Mouse (Mus musculus): ENCODE measurements around the gene Antxr2. TPM values are rescaled to one million over a fixed set of nuclear protein-coding genes. Genes with fewer than 3 reads are reported as not detected.

The Antxr2 gene
- polyA plus RNA-seq, 1 experiment from 2014 or later, result 64.2 TPM

DNA sequence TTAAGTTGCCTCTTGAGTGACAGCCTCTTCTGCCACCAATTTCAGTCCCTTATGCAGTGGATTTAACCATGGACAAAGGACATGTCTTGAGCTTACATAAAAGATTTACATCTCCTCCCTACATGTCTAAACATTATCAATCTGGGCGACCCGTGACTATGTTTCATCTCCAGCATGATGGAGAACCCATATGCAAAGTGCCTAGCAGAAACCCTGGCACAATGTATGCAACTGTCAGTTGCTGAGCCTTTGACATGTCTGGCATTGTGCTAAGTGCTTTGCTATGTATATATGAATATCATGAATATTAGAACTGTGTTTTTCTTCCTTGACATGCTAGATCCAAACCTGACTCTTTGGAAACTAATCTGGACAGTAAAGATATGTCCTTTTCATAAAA, 4.9 kb downstream of the Antxr2 start:
- Histone ChIP-seq H3K9ac (no peak overlapping the region), H3K4me3 (no peak overlapping the region), H3K27ac (ENCODE audit: poor library complexity, severe bottlenecking) (no peak overlapping the region), H3K4me1 (replicated peaks) (peaks cover 13% of the 10 kb centered on the region), H3K4me2 (no peak overlapping the region), H3K27me3 (replicated peaks) (no peaks in the 10 kb centered on the region), H3K36me3 (peaks cover 33% of the 10 kb centered on the region), H3K9me3 (replicated peaks) (no peaks in the 10 kb centered on the region)
- ATAC-seq (ENCODE audit: insufficient number of reproducible peaks, low FRiP score), result no peak
- WGBS, result 94% methylated on average over 2 of the region's 2 CpGs

DNA sequence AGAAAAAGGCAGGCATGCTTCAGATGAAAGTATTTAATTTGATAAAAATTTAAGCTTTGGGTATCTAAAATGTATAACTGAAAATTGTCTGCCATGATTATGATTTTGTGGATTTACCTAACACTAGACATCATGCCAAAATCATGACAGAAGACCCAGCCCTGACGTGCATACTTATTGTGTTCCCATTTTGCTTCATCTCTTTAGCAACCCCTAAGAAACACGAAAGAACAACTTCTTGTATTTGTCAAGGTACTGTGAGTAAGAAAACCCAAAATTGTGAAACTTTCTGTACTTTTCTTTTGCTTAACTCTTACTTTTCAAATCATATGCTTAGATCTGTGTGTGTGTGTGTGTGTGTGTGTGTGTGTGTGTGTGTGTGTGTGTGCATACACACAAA, 6.3 kb downstream of the Antxr2 start:
- Histone ChIP-seq H3K9me3 (replicated peaks) (no peaks in the 10 kb centered on the region), H3K9ac (no peak overlapping the region), H3K36me3 (peaks cover 46% of the 10 kb centered on the region), H3K4me2 (no peak overlapping the region), H3K27me3 (replicated peaks) (no peaks in the 10 kb centered on the region), H3K4me1 (replicated peaks) (peaks cover 13% of the 10 kb centered on the region), H3K4me3 (no peak overlapping the region), H3K27ac (ENCODE audit: poor library complexity, severe bottlenecking) (no peak overlapping the region)
- WGBS, result 92% methylated on average over 2 of the region's 2 CpGs
- no peak for ATAC-seq (ENCODE audit: insufficient number of reproducible peaks, low FRiP score)

DNA sequence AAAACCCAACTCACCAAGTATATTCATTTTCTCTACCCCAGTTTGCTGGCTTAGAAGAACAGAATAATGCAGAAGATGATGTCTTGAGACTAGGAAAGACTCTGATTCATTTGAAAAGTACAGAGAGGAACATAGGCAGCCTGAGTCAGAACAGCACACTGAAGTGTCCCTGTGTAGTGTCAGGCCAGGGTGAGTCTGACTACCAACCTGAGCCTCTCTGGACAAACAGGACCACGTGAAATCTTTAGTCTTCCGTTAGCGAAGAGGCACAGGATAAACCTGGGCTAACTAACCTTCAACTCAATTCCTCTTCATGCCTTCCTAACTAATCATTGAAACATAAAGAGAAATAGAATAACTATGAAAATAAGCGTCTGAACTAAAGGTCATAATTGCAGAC, 9.3 kb downstream of the Antxr2 start:
- Histone ChIP-seq H3K27me3 (replicated peaks) (no peaks in the 10 kb centered on the region), H3K27ac (ENCODE audit: poor library complexity, severe bottlenecking) (no peak overlapping the region), H3K4me2 (no peak overlapping the region), H3K9me3 (replicated peaks) (no peaks in the 10 kb centered on the region), H3K4me1 (replicated peaks) (peaks cover 12% of the 10 kb centered on the region), H3K36me3 (peaks cover 48% of the 10 kb centered on the region), H3K4me3 (no peak overlapping the region), H3K9ac (no peak overlapping the region)
- no peak for ATAC-seq (ENCODE audit: insufficient number of reproducible peaks, low FRiP score)
- WGBS, result 89% methylated on average over 4 of the region's 4 CpGs

DNA sequence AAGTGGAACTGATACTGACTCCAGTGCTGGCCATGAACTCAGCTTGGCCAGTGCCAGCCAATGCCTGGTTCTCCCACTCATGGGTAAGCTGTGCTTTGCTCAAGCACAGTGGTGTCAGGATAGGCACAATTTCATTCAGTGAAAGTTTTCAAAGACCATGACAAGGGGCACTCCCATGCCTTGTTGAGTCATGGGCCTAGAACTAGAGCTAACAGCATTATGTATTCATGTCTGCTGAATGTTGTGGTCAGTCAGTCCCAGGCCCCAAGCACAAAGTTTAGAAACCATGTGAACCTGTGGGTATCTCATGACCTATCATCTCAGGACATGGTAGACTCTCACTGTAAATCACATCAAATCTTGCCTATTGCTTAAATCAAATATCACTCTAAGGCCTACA, 10.2 kb downstream of the Antxr2 start:
- no peak for ATAC-seq (ENCODE audit: insufficient number of reproducible peaks, low FRiP score)
- Histone ChIP-seq H3K36me3 (peaks cover 44% of the 10 kb centered on the region), H3K4me3 (no peak overlapping the region), H3K4me2 (no peak overlapping the region), H3K4me1 (replicated peaks) (peaks cover 16% of the 10 kb centered on the region), H3K9ac (no peak overlapping the region), H3K27me3 (replicated peaks) (no peaks in the 10 kb centered on the region), H3K9me3 (replicated peaks) (no peaks in the 10 kb centered on the region), H3K27ac (ENCODE audit: poor library complexity, severe bottlenecking) (no peak overlapping the region)

DNA sequence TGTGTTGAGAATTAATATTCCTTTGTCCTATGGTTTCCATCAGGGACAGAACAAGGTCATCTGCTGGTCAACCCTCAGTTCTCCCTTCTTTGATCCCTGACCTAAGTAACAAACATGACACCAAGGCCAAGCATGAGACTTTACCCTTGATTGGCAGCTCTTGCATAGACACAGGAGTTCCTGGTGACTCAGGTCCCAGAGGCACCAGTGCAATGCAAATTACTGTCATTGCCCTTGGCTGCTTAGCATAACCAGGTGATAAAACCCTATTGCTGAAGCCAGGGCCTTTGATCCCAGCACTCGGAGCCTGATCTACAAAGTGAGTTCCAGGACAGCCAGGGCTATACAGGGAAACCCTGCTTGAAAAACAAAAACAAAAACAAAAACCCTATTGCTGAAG, 11.4 kb downstream of the Antxr2 start:
- H3K36me3 ChIP-seq, result peaks cover 37% of the 10 kb centered on the region

DNA sequence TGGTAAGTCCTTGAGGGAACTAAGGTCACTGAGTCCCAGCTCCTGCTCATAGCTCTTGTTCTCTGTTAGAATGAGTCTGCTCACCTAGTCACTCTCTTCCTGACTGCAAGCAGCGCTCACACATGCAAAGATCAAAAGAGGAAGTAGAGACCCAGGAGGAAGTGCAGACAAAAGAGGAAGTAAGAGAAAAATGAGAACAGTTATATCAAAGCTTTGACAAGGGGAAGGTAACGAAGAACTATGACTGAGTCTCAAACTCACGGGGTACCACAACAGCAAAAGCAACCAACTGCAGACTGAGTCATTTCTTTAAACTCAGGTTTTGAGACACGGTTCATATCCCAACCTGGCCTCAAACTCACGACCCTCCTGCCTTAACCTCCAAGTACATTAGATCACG, 12.7 kb downstream of the Antxr2 start:
- H3K27ac ChIP-seq (ENCODE audit: poor library complexity, severe bottlenecking), result no peak overlapping the region
- 79% methylated on average over 6 of the region's 6 CpGs for WGBS

More for the DNA sequence above, 11.4 kb downstream of the Antxr2 start:
- Histone ChIP-seq H3K4me2 (no peak overlapping the region), H3K4me1 (replicated peaks) (peaks cover 16% of the 10 kb centered on the region), H3K4me3 (no peak overlapping the region), H3K27me3 (replicated peaks) (no peaks in the 10 kb centered on the region), H3K9ac (no peak overlapping the region), H3K9me3 (replicated peaks) (no peaks in the 10 kb centered on the region), H3K27ac (ENCODE audit: poor library complexity, severe bottlenecking) (no peak overlapping the region)
- no peak for ATAC-seq (ENCODE audit: insufficient number of reproducible peaks, low FRiP score)
- WGBS, result 66% methylated on average over 1 of the region's 1 CpGs

DNA sequence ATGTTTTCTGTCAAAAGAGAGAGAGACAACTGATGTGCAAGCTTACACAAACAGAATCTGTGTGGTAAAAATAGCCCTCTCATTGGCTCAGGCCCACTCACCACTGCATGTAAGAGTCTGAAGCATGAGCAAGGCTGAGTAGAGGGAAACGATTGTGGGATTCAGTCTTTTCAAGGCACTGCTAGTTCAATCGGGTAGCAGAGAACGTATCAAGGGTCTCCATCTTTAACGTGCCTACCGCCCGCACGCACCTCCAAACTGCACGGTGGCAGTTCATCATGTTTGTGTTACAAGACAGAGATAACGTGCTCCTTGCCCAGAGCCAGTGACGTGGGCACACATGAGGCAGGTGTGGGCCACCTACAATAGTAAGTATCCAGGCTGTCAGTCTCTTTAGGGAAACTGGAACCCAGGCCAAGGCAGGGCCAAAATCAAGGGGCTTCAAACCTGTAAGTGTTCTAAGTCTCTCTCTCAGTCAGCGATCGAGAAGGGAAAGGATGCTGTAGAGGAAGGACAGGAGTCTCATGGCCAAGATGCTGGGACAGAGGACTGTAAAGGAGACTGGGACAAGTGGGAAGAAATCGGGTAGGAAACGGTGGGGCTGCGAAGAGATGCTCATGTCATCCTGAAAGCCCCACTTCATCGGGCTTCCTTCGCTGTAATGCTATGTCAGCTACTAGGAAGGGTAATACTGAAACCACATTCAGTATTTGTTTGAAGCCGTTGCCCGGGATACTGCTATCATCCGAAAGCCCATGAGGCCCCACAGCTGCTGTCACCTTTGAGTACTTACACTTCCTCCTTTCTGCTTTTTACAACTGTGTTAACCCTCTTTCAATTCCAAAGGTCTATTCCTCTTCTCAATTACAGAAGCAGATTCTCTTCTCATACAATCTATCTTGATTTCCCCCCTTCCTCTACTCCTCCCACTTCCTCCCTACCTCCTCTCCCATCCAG, 14.3 kb downstream of the Antxr2 start:
- no peak for ATAC-seq (ENCODE audit: insufficient number of reproducible peaks, low FRiP score)
- peak overlapping the region; percentile 50; the same call in 1 of the 2 replicates for H3K27ac ChIP-seq (ENCODE audit: poor library complexity, severe bottlenecking)

More for the DNA sequence above, 12.7 kb downstream of the Antxr2 start:
- Histone ChIP-seq H3K9ac (no peak overlapping the region), H3K4me1 (replicated peaks) (peaks cover 16% of the 10 kb centered on the region), H3K4me2 (no peak overlapping the region), H3K36me3 (peaks cover 36% of the 10 kb centered on the region), H3K9me3 (replicated peaks) (no peaks in the 10 kb centered on the region), H3K4me3 (no peak overlapping the region), H3K27me3 (replicated peaks) (no peaks in the 10 kb centered on the region)
- ATAC-seq (ENCODE audit: insufficient number of reproducible peaks, low FRiP score), result no peak

DNA sequence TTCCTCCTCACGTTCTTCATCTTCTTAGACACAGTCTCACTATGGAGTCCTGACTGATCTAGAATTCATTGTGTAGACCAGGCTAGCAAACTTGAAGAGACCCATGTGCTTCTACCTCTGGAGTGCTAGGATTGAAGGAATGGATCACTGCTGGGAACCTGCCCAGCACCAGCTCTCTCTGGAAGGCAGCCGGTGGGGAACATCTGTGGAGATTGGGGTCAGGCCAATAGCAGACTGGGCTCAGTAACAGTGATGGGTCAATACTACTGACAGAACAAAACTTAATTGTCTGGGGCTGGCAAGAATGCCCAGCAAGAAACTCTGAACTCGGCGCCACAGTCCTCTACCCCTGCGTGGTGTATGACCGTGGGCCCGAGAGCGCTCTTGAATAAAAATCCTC, 25.1 kb downstream of the Antxr2 start:
- Histone ChIP-seq H3K4me1 (replicated peaks) (no peaks in the 10 kb centered on the region), H3K4me2 (no peak overlapping the region), H3K27ac (ENCODE audit: poor library complexity, severe bottlenecking) (no peak overlapping the region), H3K4me3 (no peak overlapping the region), H3K36me3 (peaks cover 34% of the 10 kb centered on the region), H3K27me3 (replicated peaks) (no peaks in the 10 kb centered on the region), H3K9ac (no peak overlapping the region), H3K9me3 (replicated peaks) (no peaks in the 10 kb centered on the region)
- ATAC-seq (ENCODE audit: insufficient number of reproducible peaks, low FRiP score), result no peak
- WGBS, result 96% methylated on average over 8 of the region's 8 CpGs

More for the DNA sequence above, 14.3 kb downstream of the Antxr2 start:
- 63% methylated on average over 20 of the region's 20 CpGs for WGBS
- Histone ChIP-seq H3K4me3 (no peak overlapping the region), H3K36me3 (peaks cover 30% of the 10 kb centered on the region), H3K4me2 (peak overlapping the region; percentile 35), H3K27me3 (replicated peaks) (no peaks in the 10 kb centered on the region), H3K4me1 (replicated peaks) (peaks cover 16% of the 10 kb centered on the region), H3K9me3 (replicated peaks) (no peaks in the 10 kb centered on the region), H3K9ac (peak overlapping the region; percentile 25; the same call in 1 of the 2 replicates)

DNA sequence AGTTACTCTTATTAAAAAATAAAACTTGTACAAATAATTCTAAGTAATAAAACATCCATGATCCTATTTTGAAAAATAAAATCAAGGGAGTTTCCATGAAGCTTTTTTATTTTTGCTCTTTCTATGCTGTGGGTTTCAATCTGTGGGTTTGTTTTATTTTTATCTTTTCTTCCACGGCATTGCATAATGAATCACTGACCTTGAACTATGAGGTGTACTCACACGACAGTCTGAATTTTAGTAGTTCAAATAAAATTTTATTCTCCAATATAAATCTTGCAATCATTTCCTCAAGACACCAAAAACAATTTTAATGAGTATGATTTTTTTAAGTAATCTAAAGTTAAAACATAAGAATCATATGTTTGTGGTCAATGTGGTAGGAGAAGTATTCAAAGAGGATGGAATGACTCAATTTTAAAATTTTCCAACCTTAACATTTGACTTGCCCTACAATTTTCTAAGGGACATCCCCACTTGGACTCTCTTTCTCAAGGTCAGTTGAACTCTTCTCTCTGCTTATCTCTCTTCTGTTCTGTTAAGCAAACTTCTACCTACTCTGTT, 31.5 kb downstream of the Antxr2 start:
- no peak overlapping the region for H3K9ac ChIP-seq
- no peak for ATAC-seq (ENCODE audit: insufficient number of reproducible peaks, low FRiP score)
- no peak overlapping the region for H3K27ac ChIP-seq (ENCODE audit: poor library complexity, severe bottlenecking)
- no peaks in the 10 kb centered on the region for H3K9me3 ChIP-seq (replicated peaks)
- no peak overlapping the region for H3K4me2 ChIP-seq
- H3K4me3 ChIP-seq, result no peak overlapping the region
- 72% methylated on average over 2 of the region's 2 CpGs for WGBS
- H3K4me1 ChIP-seq (replicated peaks), result no peaks in the 10 kb centered on the region
- peaks cover 35% of the 10 kb centered on the region for H3K36me3 ChIP-seq
- no peaks in the 10 kb centered on the region for H3K27me3 ChIP-seq (replicated peaks)

DNA sequence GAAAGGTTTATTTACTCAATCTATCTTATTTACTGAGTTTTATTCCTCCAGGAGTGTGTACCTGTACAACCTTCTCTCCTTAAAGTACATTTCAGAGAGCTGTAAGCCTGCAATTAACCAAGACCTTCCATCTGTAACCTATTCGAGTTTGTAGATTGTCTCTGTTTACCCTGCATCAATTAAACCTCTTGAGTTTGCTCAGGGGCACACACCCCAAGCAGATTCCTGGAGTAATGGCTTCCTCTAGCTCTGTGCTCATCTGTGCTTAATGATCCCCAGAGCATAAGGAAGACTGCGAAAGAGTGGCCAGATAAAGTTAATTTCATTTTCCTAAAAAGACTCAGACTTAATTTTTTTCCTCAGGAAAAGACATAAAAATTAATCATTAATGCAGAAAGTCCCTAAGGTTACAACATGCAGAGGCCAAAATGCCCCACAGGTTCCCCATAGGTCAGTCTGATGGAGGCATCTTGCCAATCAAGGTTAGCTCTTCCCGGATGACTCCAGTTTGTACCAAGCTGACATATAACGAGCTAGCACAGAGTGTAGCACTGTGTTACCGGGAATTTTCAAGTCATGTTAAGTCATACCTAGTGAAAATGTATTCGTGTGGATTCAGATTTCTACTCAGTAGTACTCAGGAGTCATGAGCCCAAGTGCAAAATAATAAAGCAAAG, 34.2 kb downstream of the Antxr2 start:
- H3K4me1 ChIP-seq (replicated peaks), result no peaks in the 10 kb centered on the region
- no peak for ATAC-seq (ENCODE audit: insufficient number of reproducible peaks, low FRiP score)
- no peaks in the 10 kb centered on the region for H3K27me3 ChIP-seq (replicated peaks)
- peaks cover 18% of the 10 kb centered on the region for H3K36me3 ChIP-seq
- no peak overlapping the region for H3K4me2 ChIP-seq
- H3K9me3 ChIP-seq (replicated peaks), result no peaks in the 10 kb centered on the region
- 78% methylated on average over 6 of the region's 6 CpGs for WGBS
- H3K4me3 ChIP-seq, result no peak overlapping the region
- no peak overlapping the region for H3K27ac ChIP-seq (ENCODE audit: poor library complexity, severe bottlenecking)
- no peak overlapping the region for H3K9ac ChIP-seq

DNA sequence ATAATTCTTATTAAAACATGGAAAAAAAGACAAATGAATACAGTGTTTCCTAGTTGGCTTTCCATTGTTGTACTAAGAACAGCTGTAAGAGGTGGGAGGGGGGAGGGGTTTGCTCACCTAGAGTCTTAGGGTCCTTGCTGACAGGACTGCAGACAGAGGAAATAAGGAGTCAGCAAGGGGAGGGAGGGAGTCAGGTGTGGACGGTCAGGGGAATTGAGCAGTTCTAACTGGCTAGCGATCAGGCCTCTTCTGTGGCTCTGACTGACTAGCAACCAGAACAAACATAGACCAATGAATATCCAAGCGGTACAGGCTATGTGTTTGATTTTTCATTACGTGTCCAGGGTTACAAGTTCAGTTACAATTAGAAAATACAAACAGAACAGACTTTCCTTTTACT, 35.0 kb downstream of the Antxr2 start:
- no peak overlapping the region for H3K4me3 ChIP-seq
- no peak overlapping the region for H3K9ac ChIP-seq
- H3K27me3 ChIP-seq (replicated peaks), result no peaks in the 10 kb centered on the region
- WGBS, result 76% methylated on average over 4 of the region's 4 CpGs
- H3K9me3 ChIP-seq (replicated peaks), result no peaks in the 10 kb centered on the region
- no peaks in the 10 kb centered on the region for H3K4me1 ChIP-seq (replicated peaks)
- no peak for ATAC-seq (ENCODE audit: insufficient number of reproducible peaks, low FRiP score)
- no peak overlapping the region for H3K27ac ChIP-seq (ENCODE audit: poor library complexity, severe bottlenecking)
- no peak overlapping the region for H3K4me2 ChIP-seq
- peaks cover 12% of the 10 kb centered on the region for H3K36me3 ChIP-seq
